Mouse (Mus musculus) urinary bladder, postnatal 10 days (tissue): Measurements from ENCODE around the gene Smarca1.

Experiments used
- DNase-seq: peaks from one replicate; pipeline ENCODE4 v3.0.0; 2022; ENCODE audit warnings: low spot score

Gene Smarca1

DNA sequence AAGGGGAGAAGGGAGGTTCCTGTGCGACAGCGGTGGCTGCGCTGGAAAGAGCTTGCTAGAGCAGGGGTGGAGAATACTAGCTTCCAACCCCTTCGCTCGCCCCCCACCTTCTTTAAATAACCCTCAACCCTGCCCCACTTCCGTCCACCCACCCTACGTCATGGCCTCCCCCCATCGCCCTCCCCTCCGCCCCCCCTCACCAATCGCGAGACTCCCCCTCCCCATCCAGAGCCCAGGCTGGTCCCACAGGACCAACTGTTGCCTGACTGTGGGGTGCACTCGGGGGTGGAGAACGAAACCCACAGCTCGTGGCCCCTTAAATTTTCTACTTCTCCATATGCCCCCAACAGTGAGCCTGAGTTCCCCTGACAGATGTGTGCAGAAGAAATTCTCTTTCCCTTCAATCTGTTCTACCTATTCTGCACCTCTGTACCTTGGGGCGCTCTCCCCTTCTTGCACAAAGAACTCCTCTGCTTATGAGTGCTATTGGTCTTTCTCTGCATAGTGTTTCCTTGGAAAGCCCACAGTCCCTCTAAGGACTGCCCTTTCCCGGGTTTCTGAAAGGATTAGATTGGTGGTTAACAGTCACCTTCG lies at the start of gene Smarca1:
Gene Smarca1, minus strand, starts transcription at position 544 of the 594 bp plus-strand sequence.
- no peak for DNase-seq

DNA sequence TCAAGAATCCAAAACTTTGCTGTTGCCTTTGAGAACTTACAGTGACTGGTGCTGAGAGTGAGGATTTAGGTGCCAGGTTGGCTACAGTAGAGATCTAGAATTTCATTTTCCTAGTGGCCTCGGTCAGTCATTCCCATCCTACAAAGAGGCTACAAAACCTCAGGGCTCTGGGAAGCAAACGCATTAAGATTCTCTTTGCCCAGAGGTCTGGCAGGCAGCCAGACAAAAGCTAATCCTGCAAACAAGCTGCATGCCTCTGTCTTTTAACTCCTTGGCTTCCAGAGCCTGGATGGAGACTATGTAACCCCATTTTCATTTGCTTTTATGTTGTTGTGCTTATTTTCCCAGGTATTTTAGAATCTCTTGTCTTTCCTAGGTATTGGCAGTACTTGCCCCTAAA lies 45.0 kb upstream of the Smarca1 start:
- DNase-seq: no peak

DNA sequence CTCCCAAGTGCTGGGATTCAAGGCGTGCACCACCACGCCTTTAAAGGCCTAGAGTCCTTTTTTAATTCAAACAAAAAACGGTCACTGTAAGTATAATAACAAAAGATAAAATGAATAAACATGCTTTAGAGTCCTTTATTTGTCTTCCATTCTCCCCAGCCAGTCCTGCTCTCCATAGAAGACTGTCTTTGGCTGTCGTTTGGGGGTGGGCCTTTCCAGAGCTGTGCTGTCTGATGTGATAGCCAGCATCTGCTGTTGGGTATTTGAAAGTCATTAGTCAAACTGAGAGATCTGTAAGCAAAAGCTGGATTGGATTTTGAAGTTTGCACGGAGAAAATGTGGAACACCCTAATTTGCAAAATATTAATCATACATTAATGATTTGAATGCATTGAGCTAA lies 44.1 kb upstream of the Smarca1 start:
- DNase-seq: no peak

DNA sequence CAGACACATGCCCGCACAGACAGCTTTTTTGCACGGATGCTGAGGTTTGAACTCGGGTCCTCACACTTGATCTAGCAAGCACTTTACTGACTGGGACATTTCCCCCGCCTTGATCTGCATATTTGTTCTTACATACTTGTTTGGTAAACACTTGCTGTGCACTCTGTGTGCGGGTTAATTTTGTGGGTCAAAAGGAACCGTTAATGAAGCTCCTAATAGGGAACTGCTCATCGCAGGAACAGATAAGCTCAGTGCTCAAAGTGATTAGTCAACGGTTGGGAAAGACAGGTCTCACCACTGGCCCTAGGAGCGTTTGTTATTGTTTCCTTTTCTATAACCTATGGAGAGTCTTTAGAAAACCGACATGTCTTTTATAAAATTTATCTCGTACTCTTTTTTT lies 41.6 kb upstream of the Smarca1 start:
- DNase-seq: no peak

DNA sequence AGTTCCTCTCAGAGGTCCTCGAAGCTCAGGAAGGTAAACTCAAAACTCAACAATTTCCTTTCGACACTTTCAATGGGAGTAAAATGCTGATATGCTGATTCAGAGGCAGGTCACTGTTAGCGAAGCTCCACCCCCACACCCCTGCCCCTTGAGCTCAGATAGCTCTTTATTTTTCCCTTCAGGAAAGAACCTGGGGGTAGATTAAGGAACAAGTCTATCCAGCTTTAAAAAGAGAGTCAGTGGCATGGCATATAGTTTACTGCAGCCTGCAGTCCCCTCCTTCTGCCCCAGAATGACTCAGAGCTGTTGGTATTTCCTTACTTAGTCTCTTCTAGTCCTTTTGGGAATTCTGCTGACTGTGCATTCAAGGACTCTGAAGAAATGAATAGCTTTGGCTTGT lies 37.7 kb upstream of the Smarca1 start:
- DNase-seq: no peak

DNA sequence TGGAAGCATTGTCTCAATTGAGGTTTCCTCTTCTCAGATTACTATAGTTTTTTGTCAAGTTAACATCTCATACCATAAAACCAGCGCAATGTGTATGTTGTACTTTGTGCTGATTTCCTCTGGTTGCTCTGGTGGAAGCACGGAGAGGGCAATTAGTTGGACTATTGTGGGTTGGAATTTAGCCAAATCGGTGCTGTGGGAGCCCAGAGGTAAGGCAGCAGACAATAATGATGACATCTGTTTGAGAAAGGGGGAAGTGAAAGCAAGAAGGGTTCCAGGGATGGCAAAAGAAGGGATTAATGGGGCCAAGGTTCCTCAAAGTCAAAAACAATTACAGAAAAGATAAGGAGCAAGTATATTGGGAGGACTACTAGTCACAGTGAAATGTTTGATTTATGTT lies 35.2 kb upstream of the Smarca1 start:
- no peak for DNase-seq

DNA sequence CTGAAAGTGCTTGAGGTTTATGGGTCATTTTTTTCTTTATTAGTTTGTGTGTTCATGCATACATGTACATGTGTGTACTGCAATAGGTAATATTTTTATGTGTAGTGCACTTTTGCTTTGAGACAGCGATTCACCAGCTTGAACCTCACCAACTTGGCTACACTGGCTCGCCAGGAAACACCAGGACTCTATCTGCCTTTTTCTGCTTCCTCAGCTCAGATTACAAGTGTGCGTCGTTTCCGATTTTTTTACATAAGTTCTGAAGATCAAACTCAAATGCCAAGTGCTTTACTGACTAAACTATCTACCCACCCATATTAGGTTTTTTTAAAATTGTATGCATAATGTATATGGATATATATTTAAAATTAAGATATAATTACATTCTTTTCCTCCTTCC lies 27.8 kb upstream of the Smarca1 start:
- no peak for DNase-seq

DNA sequence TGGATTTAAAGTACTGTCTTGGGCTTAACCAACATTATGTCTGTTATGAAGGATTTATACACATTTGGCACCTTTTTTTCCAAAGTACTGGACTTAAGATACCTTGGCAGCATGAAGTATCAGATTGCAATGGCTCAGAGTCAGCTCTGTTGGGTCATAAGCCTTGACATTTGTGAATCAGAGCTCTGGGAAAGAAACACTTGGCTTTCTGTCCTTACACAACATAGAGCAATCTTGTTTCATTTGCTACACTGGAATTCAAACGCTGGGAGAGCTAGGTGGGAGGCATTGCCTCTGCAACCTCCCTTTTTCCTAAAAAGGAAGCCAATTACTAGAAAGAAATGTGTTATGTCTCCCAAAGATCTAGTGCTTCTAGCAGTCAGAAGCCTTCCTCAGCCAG lies 24.1 kb upstream of the Smarca1 start:
- DNase-seq: no peak

DNA sequence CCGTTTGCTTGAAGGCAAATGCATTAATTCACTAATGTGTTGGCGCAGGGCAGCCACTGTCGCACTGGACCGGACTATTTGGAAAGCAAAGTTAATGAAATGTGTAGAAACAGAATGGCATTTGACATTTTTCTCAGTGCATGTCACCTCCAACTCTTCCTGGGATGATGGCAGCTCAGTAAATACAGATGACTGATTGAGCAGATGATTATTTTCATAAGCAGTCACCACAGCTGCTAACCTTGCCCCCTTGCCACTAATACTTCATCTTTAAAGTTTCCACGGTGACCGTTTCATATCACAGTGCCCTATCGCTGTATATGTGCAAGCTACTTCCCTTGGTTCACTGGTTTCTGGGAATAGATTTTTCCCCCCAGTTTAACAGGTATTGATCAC lies 20.8 kb upstream of the Smarca1 start:
- no peak for DNase-seq

DNA sequence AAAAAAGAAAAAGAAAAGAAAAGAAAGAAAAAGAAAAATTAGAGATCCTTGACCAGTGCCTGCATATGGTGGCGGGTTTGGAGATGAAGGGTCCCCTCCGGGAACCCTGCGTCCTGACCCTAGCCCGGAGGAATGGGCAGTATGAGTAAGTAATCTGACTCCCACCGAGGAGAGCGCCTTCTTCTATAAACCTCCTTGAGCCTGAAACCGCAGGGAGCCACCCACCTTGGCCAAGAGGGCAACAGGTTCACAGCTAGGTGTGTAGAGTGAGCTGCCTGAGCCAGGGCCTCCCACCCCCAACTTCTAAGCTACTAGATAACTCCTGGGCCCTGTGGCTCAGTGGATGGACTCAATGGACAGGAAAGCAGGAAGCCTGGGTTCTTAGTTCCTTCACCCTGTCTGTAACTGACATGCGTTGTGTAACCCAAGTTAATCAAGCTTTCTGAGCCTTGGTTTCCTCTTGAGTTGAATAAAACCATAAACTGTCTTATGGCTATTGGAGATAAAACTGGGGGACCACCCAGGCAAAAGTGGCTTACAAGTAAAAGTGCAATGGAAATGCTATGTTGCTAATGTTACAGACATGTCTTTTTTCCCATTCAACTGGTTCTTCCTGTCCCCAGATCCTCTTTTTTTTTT lies 20.2 kb upstream of the Smarca1 start:
- DNase-seq: no peak

DNA sequence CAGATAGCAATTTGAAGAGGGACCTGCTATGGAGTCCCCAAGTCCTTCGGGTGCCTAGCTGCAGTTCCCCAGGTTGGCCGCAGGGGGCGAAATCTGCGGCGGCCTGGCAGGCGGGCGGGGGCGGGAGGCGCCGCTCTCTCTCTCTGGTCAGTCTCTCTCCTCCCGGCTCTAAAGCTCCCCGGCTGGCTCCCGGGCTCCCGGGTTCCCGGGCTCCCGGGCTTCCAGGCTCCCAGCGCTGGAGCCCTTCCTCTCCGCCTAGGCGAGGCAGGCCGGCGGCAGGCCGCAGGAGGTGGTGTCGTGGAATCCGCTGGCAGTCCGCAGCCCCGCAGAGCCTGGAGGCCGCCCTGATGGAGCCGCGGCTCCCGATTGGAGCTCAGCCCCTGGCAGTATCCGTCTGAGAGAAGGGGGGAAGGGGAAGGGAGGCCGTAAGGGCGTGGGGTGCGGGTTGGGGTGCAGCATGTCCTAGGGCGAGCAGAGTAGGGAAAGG lies 19.6 kb upstream of the Smarca1 start, which contains the start of gene Ocrl:
Gene Ocrl, plus strand, starts transcription at position 82 of the 487 bp plus-strand sequence.
- DNase-seq: no peak

DNA sequence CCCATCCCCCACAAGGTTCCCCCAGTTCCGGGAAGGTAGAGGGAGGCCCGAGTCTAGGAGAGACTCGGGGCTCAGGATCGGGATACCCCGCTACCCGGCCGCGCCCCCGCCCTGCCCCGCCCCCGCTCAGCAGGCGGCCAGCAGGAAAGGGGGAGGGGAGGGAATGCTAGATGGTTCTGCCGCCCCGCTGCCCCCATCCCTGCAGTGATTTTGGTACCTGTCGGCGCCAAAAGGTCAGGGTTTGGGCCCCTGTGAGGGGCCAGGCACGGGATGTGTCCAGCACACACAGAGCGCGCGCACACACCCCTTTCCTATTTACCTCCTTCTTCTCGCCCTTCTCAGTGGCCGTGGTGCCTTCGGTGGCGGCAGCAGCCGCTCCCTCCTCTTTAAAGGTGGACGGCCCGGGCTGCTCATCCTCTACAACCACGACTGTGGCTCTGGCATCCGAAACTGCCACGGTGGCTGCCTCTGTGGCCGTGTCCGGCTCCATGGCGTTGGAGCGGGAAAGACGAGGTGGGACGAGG lies 805 bp downstream of the Smarca1 start:
- DNase-seq: no peak

DNA sequence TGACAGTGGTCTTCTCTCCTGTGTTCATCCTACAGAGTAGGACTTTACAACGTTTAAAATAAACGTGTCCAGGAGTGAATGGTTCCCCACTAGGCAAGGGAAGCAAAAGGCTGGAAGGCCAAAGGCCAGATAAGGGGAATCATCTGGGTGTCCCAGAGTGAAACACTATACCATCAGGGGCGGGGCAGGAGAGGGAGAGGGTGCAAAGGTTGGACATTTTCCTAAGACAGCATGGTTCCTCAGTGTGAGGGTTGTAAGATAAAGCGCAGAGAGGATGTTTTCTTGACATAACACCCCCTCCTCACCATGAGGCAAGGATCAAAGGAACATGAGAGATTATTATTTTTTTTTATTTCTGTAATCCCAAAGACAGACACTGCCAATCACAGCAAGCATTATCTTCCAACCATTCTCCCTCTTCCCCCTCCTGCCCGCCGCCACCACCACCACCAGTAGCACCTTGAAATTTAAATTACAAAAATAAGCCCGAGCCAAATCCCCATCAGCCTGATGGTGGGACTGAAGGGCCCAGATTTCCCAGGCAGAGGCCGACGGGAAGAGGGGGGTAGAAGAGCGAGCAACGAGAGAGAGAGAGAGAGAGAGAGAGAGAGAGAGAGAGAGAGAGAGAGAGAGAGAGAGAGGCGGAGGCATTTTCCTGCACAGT lies 1.4 kb downstream of the Smarca1 start:
- DNase-seq: no peak

DNA sequence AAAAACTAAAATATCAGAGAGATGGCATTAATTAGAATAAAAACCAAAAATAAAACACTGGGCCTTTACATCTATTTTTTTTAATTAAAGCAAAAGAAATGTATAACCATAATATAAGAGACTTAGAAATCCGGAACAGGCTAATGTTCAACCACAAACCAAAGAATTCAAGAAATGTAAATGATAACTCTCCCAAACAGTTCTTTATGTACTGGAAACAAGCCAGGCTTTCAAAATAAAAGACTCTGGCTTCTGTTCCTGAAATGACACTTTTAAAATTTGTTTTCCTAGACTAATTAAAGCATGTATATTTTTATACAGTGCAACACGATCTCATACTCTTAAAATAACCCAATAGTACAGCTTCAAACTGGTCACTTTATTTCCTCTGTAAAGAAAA lies 5.4 kb downstream of the Smarca1 start:
- no peak for DNase-seq

DNA sequence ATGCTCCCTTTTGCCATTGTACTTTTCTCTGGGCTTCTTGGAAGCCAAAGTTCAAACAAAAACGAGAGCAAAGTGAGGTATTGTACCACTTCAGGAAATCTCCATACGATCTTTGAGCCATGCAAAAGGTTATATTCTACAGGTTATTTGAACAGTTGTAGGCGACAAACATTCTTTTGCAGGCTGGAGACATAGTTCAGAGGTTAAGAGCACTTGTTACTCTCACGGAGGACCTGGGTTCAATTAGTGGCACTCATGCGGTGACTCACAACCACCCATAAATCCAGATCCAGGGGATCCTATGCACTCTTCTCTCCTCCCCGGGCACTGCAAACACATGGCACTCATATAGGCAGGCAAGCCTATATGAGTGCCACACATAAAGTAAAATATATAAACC lies 10.0 kb downstream of the Smarca1 start:
- no peak for DNase-seq

DNA sequence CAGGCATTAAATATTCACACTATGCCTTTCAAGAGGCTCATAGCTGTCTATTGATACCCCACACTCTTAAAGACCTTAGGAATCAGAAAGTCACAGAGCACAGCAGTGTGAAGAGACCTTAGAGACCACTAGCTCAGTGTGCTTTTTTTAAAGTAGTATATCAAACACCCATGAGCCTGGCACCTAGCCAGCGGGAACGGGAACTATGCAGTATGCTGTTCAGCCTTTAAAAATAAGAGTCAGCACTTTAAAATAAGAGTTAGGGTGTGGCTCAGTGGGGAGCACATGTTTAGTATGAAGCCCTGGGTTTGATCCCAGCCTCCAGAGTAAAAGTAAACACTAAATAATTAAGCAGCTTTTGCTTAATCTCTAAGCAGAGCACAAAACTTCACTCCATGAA lies 12.7 kb downstream of the Smarca1 start:
- no peak for DNase-seq

DNA sequence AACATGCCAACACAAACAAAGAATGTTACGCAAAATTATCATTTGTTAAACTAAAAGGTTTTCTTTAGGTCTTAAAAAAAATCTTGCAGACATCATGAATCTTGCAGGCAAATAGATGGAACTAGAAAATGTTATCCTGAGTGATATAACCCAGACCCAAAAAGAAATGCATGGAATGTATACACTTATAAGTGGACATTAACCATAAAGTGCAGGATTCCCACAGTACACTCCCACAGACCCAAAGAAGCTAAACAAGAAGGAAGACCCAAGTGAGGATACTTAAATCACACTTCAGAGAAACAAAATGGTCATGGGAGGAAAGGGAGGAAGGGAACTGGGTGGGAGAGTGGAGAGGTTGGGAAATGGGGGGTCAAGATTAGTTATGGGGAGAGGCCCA lies 34.2 kb downstream of the Smarca1 start:
- DNase-seq: no peak

DNA sequence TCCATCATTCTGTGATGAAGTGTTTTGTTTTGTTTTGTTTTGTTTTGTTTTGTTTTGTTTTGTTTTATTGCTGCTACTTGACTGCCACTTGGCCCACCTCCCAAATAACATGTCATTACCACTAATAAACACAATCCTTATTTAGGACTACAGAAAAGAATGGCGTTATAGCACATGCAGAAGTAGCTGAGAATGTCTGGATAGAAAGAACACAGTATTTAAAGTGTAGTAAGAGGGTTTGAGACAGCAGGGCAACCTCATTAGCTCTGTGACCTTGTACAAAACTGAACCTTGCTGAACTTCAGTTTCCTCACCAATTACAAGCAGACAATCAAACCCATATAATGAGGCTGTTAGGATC lies 57.0 kb downstream of the Smarca1 start:
- no peak for DNase-seq

DNA sequence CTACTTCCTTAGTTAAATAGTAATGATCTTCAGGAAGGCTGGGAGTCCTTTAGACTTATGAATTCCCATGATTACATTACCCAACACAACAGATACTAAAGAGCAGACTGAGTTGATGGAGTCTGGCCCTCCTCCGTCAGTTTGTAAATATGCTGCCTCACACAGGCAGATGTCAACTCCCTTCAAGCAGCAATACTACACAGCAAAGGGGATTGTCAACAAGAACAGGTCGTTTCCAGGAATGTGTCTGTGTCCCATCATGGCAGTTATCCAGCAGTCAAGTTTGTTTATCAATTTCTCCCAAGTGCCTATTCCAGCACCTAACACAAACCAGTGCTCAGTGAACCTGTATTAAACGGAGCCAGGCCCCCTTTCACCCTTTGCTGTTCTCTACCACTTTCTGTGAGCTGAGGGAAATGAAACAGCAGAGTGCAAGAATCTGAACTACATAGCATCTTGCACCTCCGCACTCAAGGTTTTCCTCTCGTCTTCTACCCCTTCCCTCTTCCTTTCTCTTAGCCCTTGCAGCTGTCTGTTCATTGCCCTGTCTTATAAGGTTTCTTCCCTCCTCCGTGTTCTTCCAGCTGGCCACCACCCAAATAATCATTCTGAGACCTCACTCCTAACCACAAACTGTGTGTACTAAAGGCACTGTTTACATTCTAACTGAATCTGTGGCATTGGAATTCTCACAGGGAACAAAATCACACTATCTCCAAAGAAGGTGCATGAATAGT lies 57.5 kb downstream of the Smarca1 start:
- DNase-seq: no peak

DNA sequence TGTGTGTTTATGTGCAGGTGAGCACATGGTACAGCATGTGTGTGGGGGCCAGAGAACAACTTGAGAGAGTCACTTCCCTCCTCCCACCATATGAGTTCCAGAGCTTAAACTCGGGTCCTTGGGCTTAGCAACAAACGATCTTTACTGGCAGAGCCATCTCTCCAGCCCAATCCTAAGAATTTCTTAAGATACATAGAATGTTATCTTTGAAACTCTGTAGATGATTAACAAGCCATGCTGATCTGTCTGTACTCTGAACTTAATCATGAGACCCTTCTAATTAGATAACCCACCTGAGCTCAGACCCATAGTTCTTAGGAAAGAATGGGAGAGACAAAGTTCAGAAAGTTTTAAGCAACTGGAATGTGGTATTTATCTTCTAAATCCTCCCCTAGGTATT lies 59.3 kb downstream of the Smarca1 start:
- no peak for DNase-seq

DNA sequence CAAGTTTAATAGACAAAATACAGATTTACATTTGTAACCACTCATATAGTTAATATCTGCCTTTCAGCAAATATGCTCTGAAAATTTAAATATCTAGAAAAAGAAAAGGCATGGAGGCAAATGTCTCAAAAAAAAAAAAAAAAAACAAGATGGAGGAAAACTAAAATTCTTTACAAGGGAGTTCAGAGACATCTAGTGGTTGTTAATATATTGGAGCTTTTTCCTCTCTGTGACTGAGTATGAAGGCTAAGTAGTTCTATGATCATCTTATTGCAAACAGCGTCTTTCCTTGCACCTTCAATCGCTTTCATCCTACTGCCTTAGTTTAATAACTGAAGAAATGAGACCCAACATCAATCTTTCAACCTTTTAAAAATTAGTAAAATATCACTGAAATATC lies 72.2 kb downstream of the Smarca1 start:
- no peak for DNase-seq

DNA sequence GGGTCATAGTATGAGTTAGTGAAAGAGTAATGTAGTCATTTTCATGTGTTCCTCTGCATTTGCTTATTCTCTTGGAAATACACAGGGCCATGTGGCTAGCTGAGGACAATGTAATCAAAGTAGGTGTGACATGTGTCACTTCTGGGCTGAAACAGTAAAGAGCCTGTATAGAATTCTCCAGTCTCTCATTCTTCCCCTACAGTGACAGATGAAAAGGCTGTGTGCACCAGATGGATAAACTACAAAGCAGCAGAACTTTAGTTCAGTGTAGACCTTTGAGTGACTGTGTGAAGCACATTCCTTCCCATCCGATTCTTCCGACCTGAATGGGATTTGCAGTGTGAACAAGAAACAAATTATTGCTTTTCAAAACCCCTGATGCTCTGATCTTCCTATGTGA lies 84.1 kb downstream of the Smarca1 start:
- no peak for DNase-seq

DNA sequence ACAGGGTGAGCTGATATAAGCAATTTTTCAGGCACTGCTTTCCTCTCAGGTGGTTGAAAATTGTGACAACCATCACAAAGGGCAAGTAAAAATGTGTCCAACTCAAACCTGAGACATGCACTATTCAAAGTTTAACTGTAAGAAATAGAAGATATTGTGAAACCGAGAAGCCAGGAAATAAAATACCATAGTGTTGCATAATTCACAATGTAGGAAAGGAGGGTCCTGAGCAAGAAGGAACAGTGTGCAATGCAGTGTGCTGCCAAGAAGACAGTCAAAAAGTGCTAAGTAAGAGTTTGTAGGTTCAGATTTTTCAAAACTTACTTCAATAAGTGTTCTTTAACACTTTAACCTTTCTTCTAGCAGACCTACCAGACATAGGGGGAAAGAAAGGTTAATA lies 128.3 kb downstream of the Smarca1 start:
- DNase-seq: no peak
